Mouse (Mus musculus) cerebellum, adult 2 months (tissue): ENCODE measurements at regions not wholly inside any gene's neighbourhood (a gene's known extent, or its start where the extent isn't known, plus 50 kb on each side); places are given as distances from the start of the nearest gene placed in this dataset.

Experiments
- CTCF ChIP-seq: fragments of 200-500 bp; IDR thresholded peaks from 2 replicates; pipeline ENCODE4 v1.5.1; 2011; ENCODE audit warnings: low read depth, mild to moderate bottlenecking, control low read depth, low read length, moderate library complexity, borderline replicate concordance; ENCODE audit not compliant: insufficient read depth
- POLR2A ChIP-seq: fragments of 200-500 bp; IDR thresholded peaks from 2 replicates; pipeline ENCODE4 v1.6.1; 2011; ENCODE audit warnings: low read length, control low read depth, borderline replicate concordance; ENCODE audit not compliant: insufficient read depth

DNA sequence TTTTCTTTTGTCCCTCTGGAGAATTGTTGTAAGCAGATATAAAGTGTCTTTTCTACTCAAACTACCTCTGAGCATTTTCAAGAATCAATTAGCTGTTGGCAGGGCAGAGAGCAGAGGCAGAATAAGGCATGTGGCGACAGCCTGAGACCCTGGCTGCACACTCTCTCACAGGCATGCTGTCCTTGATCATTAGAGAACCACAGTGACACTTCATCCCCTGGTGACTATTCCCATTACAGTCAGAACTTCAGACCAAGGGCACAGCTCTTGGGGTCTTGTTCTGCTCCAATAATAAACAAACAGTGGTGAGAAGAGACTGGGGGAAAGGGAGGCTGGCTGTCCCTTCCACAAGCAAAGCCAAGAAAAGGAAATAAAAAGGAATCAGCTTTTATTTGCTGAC is 120.9 kb upstream of the Slc30a5 start:
- TF ChIP-seq CTCF = no peak
- TF ChIP-seq POLR2A = no peak
